Mouse (Mus musculus) C2C12 (cell line): ENCODE data around the gene Elmo3. TPM values are rescaled to one million over a fixed set of nuclear protein-coding genes. Genes with fewer than 3 reads are reported as not detected.

Experiments
- H3K27me3 ChIP-seq: one replicate; pipeline ENCODE4 v1.6.1; 2011; ENCODE audit not compliant: control insufficient read depth, insufficient read depth, insufficient read length
- H3K36me3 ChIP-seq: one replicate; pipeline ENCODE4 v1.6.1; 2011; ENCODE audit not compliant: control insufficient read depth, insufficient read depth
- H3K4me3 ChIP-seq: one replicate; pipeline ENCODE4 v1.5.1; 2011; ENCODE audit warnings: mild to moderate bottlenecking, control low read depth; ENCODE audit not compliant: poor library complexity, insufficient read depth, severe bottlenecking
- H3K79me2 ChIP-seq: one replicate; pipeline ENCODE4 v1.6.1; 2011; ENCODE audit not compliant: control insufficient read depth, insufficient read depth
- H3K79me3 ChIP-seq: one replicate; pipeline ENCODE4 v1.6.1; 2011; ENCODE audit warnings: low read depth, control low read depth
- H3ac ChIP-seq: one replicate; pipeline ENCODE3; 2011; ENCODE audit warnings: low read depth; ENCODE audit not compliant: control insufficient read depth, insufficient read length
- CEBPB ChIP-seq: IDR thresholded peaks from one replicate; pipeline ENCODE4 v1.6.1; 2011; ENCODE audit warnings: low read depth, mild to moderate bottlenecking, control low read depth, moderate library complexity
- CTCF ChIP-seq: IDR thresholded peaks from one replicate; pipeline ENCODE4 v1.5.1; 2011; ENCODE audit not compliant: control insufficient read depth, insufficient read depth, insufficient read length
- FOSL1 ChIP-seq: IDR thresholded peaks from one replicate; pipeline ENCODE4 v1.8.0; 2011; ENCODE audit warnings: mild to moderate bottlenecking, low read length; ENCODE audit not compliant: poor library complexity, insufficient read depth, severe bottlenecking
- MAX ChIP-seq: IDR thresholded peaks from one replicate; pipeline ENCODE4 v1.6.1; 2011; ENCODE audit warnings: mild to moderate bottlenecking, control low read depth
- MYOD1 ChIP-seq: IDR thresholded peaks from one replicate; pipeline ENCODE4 v1.6.1; 2011; ENCODE audit warnings: low read depth; ENCODE audit not compliant: control insufficient read depth, insufficient read length
- MYOG ChIP-seq: IDR thresholded peaks from one replicate; pipeline ENCODE4 v1.6.1; 2011; ENCODE audit not compliant: control insufficient read depth, insufficient read length; ENCODE audit errors: extremely low read depth
- USF1 ChIP-seq: IDR thresholded peaks from one replicate; pipeline ENCODE4 v1.6.1; 2011; ENCODE audit warnings: low read depth, mild to moderate bottlenecking, control low read depth, moderate library complexity
- microRNA-seq: library from miRNA; unstranded; fragments of <30 nt; microRNA quantifications from one replicate; pipeline ENCODE4, GENCODE M21; 2019; ENCODE audit warnings: borderline microRNAs expressed
- polyA plus RNA-seq: library from polyadenylated mRNA; unstranded; fragments of >200 nt; fragmentation: generic; extraction: Trizol; gene quantifications from one replicate; pipeline ENCODE4 v1.2.1, GENCODE M21; 2012; ENCODE audit warnings: missing spikeins

Elmo3 gene
- polyA plus RNA-seq, 1 experiment, result 0.50 TPM

DNA sequence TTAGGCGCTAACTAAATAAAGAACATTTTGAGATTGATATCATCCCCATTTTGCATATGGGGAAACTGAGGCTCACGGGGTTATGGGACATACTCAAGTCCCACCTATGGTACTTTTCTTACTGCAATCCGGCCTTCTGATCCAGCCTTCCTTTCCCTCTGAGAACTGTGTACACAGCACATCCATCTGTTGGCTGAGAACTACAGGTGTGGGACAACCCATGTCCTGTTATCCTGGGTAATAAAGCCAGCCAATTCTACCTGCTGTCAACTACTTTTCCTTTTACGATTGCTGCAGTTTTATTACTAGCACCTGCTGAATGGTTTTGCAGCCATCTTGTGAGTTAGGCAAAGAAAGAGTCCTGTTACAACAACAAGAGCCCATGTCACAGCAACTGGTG is 49.1 kb downstream of the Elmo3 start:
- Histone ChIP-seq H3K4me3 (no peak overlapping the region), H3ac (no peak overlapping the region), H3K36me3 (peaks cover 57% of the 10 kb centered on the region), H3K79me3 (peaks cover 21% of the 10 kb centered on the region), H3K79me2 (peaks cover 41% of the 10 kb centered on the region), H3K27me3 (no peaks in the 10 kb centered on the region)
- no peak for TF ChIP-seq MYOD1
- TF ChIP-seq MYOG, result no peak
- TF ChIP-seq CTCF, result no peak
- no peak for TF ChIP-seq FOSL1
- no peak for TF ChIP-seq CEBPB
- no peak for TF ChIP-seq USF1
- no peak for TF ChIP-seq MAX

DNA sequence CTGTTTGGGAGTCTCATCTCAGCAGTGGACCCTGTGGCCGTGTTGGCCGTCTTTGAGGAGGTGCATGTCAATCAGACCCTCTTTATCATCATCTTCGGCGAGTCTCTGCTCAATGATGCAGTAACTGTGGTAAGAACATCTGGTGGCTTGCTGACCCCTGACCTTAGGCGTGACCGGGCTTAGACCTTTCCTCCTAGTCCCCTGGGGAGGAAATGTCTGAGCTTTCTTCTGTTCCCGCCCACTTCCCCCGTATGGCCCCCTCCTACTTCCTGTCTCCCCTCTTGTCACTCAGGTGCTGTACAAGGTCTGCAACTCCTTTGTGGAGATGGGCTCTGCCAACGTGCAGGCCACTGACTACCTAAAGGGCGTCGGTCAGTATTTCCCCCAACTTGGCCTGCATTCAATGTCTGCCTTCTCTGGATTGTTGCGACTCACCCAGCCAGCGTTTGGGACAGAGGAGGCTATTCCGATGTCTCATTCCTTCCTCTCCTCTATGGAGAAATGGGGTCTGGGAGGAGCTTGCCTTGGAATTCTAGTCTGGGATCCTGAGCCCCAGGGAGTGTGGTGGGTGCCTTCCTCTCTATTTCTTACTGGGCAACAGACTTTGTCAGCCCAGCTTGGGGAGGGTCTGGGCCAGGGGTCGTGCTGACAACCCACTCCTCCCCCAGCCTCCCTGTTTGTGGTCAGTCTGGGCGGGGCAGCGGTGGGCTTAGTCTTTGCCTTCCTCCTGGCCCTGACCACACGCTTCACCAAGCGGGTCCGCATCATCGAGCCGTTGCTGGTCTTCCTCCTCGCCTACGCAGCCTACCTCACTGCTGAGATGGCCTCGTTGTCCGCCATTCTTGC is 50.0 kb downstream of the Elmo3 start:
- Histone ChIP-seq H3K4me3 (no peak overlapping the region), H3K27me3 (no peaks in the 10 kb centered on the region), H3ac (no peak overlapping the region), H3K79me2 (peaks cover 32% of the 10 kb centered on the region), H3K79me3 (peaks cover 13% of the 10 kb centered on the region), H3K36me3 (peaks cover 63% of the 10 kb centered on the region)
- TF ChIP-seq FOSL1 (no peak), CEBPB (no peak), USF1 (no peak), MYOG (no peak), CTCF (no peak), MYOD1 (no peak), MAX (no peak)

DNA sequence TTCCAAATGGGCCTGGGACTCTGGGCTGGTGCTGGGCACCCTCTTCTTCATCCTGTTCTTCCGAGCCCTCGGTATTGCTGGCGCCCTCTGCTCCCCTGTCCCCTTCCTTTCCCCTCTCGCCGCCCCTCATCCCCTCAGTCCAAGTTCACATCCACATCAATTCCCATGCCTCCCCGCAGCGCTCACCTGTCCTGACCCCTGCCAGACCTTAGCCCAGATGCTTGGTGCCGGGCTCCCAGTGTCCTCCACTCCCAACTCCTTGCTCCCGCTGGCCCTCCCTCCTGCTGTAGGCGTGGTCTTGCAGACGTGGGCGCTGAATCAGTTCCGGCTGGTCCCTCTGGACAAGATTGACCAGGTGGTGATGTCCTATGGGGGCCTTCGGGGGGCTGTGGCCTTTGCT is 51.3 kb downstream of the Elmo3 start:
- TF ChIP-seq USF1, result no peak
- no peak for TF ChIP-seq CTCF
- no peak for TF ChIP-seq CEBPB
- no peak for TF ChIP-seq FOSL1
- no peak for TF ChIP-seq MYOG
- no peak for TF ChIP-seq MAX
- TF ChIP-seq MYOD1, result no peak
- Histone ChIP-seq H3ac (no peak overlapping the region), H3K79me3 (peaks cover 2% of the 10 kb centered on the region), H3K36me3 (peaks cover 76% of the 10 kb centered on the region), H3K4me3 (no peak overlapping the region), H3K27me3 (no peaks in the 10 kb centered on the region), H3K79me2 (peaks cover 19% of the 10 kb centered on the region)

DNA sequence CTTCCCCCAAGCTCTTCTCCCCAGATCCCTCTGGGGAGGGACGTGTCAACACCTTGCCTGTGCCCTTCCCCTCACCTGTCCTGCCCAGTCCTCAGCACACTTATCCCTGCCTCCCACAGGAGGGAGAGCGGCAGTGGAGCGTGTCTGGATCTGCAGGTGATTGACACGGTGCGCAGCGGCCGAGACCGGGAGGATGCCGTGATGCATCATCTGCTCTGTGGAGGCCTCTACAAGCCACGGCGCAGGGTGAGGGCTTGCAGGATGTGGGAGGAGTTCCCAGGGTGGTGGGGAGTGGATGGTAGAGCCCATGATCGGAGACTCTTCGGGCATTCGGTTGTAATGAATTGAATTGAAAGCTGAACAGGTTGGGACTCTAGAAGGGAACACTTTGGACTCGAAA is 53.8 kb downstream of the Elmo3 start:
- Histone ChIP-seq H3K27me3 (no peaks in the 10 kb centered on the region), H3ac (no peak overlapping the region), H3K79me2 (no peaks in the 10 kb centered on the region), H3K79me3 (no peaks in the 10 kb centered on the region), H3K36me3 (peaks cover 77% of the 10 kb centered on the region), H3K4me3 (no peak overlapping the region)
- TF ChIP-seq FOSL1 (no peak), CTCF (no peak), MAX (no peak), USF1 (no peak), MYOD1 (no peak), MYOG (no peak), CEBPB (no peak)

DNA sequence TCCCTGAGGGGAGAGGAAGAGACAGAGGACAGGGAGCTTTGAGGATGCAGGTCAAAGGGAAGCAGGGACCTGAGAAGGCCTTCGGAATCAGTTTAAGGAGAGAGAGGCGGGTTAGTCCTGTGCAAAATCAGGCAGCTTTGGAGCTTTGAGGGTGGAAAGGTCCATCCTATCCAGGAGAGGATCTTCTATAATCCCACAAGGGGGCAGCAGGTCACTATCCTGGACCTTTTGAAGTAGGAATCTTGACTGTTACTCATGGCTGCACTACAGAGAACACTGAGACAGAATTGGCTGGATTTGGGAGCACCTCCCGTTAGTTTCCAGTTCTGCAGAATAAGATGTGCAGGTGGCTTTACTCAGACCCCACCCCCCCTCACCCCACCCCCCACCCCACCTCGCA is 54.2 kb downstream of the Elmo3 start:
- TF ChIP-seq MAX (no peak), CEBPB (no peak), MYOD1 (no peak), CTCF (peak; percentile 39)
- Histone ChIP-seq H3K27me3 (no peaks in the 10 kb centered on the region), H3K4me3 (no peak overlapping the region), H3K36me3 (peaks cover 79% of the 10 kb centered on the region), H3K79me3 (no peaks in the 10 kb centered on the region), H3K79me2 (no peaks in the 10 kb centered on the region), H3ac (no peak overlapping the region)

Small RNA genes within 50 kb of the gene (microRNA-seq; reads per million reads assigned to microRNA genes)
- gene Gm27320 (not detected), gene Mir328 (185 reads per million, percentile 77 among the genes with 10 or more reads in this experiment)

Other genes with a start within 250 kb of the Elmo3 start
- gene Ces3b, start 221.8 kb upstream of the Elmo3 start, polyA plus RNA-seq, result not detected
- gene Ces4a, start 173.8 kb upstream of the Elmo3 start, polyA plus RNA-seq, result not detected
- 39.9 TPM for gene Cbfb, start 134.9 kb upstream of the Elmo3 start, polyA plus RNA-seq
- gene D230025D16Rik, start 80.5 kb upstream of the Elmo3 start, polyA plus RNA-seq, result 11.4 TPM
- gene B3gnt9, start 50.4 kb upstream of the Elmo3 start, polyA plus RNA-seq, result 7.6 TPM
- 27.3 TPM for gene Tradd, start 41.0 kb upstream of the Elmo3 start, polyA plus RNA-seq
- gene Fbxl8, start 41.0 kb upstream of the Elmo3 start, polyA plus RNA-seq, result 7.6 TPM
- gene Hsf4, start 35.8 kb upstream of the Elmo3 start, polyA plus RNA-seq, result 3.4 TPM
- gene Nol3, start 29.5 kb upstream of the Elmo3 start, polyA plus RNA-seq, result 9.8 TPM
- gene 4931428F04Rik, start 15.7 kb upstream of the Elmo3 start, polyA plus RNA-seq, result 6.0 TPM
- gene Exoc3l, start 9.5 kb upstream of the Elmo3 start, polyA plus RNA-seq, result 0.97 TPM
- gene E2f4, start 7.9 kb upstream of the Elmo3 start, polyA plus RNA-seq, result 59.5 TPM
- 0.69 TPM for gene Lrrc29, start 20.7 kb downstream of the Elmo3 start, polyA plus RNA-seq
- gene Tmem208, start 20.8 kb downstream of the Elmo3 start, polyA plus RNA-seq, result 122 TPM
- 30.7 TPM for gene Fhod1, start 42.4 kb downstream of the Elmo3 start, polyA plus RNA-seq
- gene Slc9a5, start 43.2 kb downstream of the Elmo3 start, polyA plus RNA-seq, result 6.6 TPM
- gene Plekhg4, start 67.7 kb downstream of the Elmo3 start, polyA plus RNA-seq, result 2.0 TPM
- 0.01 TPM for gene Kctd19, start 107.9 kb downstream of the Elmo3 start, polyA plus RNA-seq
- not detected for gene Lrrc36, start 108.0 kb downstream of the Elmo3 start, polyA plus RNA-seq
- 219 TPM for gene Tppp3, start 165.9 kb downstream of the Elmo3 start, polyA plus RNA-seq
- 8.8 TPM for gene Zdhhc1, start 191.3 kb downstream of the Elmo3 start, polyA plus RNA-seq
- gene Hsd11b2, start 213.2 kb downstream of the Elmo3 start, polyA plus RNA-seq, result 0.11 TPM